In the genomic region with DNA sequence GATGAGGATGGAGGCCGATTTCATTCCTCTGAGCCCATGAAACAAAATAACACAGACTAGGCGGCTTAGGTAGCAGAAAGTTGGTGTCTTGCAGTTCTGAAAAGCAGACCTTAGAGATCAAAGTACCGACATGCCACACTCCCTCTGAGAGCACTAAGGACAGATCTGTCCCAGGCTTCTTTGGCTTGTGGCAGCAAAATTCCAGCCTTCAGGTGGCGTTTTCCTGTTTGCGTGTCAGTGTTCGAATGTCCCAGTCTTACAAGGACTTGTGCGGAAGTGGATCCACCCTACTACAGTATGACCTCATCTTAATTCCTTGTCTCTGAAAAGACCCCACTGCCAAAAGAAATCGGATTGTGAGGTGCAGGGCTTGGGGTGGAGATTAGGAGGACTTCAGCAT, we compare ENCODE assay signal across 11 mouse cellular contexts. TPM values are rescaled to one million over a fixed set of nuclear protein-coding genes. Genes with fewer than 3 reads are reported as not detected.
DNase-seq lines count a peak whose midpoint lies in the region; ATAC-seq and TF ChIP-seq lines count a peak whose summit lies in the region.
"Had no signal": no experiment of that assay in that cellular context is flagged by ENCODE, and none has a peak within 500 bp of the region (broad histone marks: within the 10 kb centered on the region; RNA-seq: fewer than 3 reads in every experiment).

No protein-coding gene starts in this region.

- peak overlapping the region; percentile 43 for H3K4me3 ChIP-seq in left cerebral cortex, adult 2 months
- H3K4me3 ChIP-seq in kidney, embryonic 16.5 days (ENCODE audit: low read length) = no peak overlapping the region
- 0 out of 2 replicates have a peak overlapping the region, but pooled peaks have one; percentile 8 for H3K4me3 ChIP-seq in olfactory bulb, adult 2 months (ENCODE audit: insufficient read depth, low read depth, low read length)
- no peak overlapping the region for H3K4me3 ChIP-seq in forebrain, embryonic 11.5 days (ENCODE audit: low read depth, low read length)
- H3K4me3 ChIP-seq in forebrain, embryonic 13.5 days = no peak overlapping the region
- H3K4me3 ChIP-seq: erythroblast, embryonic 14.5 days had no signal

- H3K27ac ChIP-seq in left cerebral cortex, adult 2 months = peak overlapping the region; percentile 89
- H3K27ac ChIP-seq in kidney, embryonic 16.5 days (ENCODE audit: low read length) = peak overlapping the region; percentile 51; the same call in 1 of the 2 replicates
- peak overlapping the region; percentile 64 for H3K27ac ChIP-seq in olfactory bulb, adult 2 months (ENCODE audit: insufficient read depth, low read depth, low read length)
- H3K27ac ChIP-seq in forebrain, embryonic 11.5 days (ENCODE audit: low read depth, low read length) = no peak overlapping the region
- no peak overlapping the region for H3K27ac ChIP-seq in forebrain, embryonic 13.5 days
- H3K27ac ChIP-seq: liver, embryonic 14.5 days had no signal

- no peaks in the 10 kb centered on the region for H3K36me3 ChIP-seq in kidney, embryonic 16.5 days (ENCODE audit: insufficient read depth, low read length)
- H3K36me3 ChIP-seq in forebrain, embryonic 11.5 days (ENCODE audit: control insufficient read depth, insufficient read depth, low read length) = no peaks in the 10 kb centered on the region
- H3K36me3 ChIP-seq in forebrain, embryonic 13.5 days (ENCODE audit: poor library complexity, severe bottlenecking) = no peaks in the 10 kb centered on the region
- H3K36me3 ChIP-seq: G1E had no signal

- peaks cover 2% of the 10 kb centered on the region; the same call in 1 of the 2 replicates for H3K4me1 ChIP-seq in kidney, embryonic 16.5 days (ENCODE audit: insufficient read depth, low read length)
- peaks cover 3% of the 10 kb centered on the region; the same call in 1 of the 2 replicates for H3K4me1 ChIP-seq in olfactory bulb, adult 2 months (ENCODE audit: control insufficient read depth, insufficient read depth, low read length)
- H3K4me1 ChIP-seq in forebrain, embryonic 11.5 days (replicated peaks; ENCODE audit: control insufficient read depth, insufficient read depth, low read length) = no peaks in the 10 kb centered on the region
- no peaks in the 10 kb centered on the region for H3K4me1 ChIP-seq in forebrain, embryonic 13.5 days

- no peak for DNase-seq in left cerebral cortex, adult 2 months (ENCODE audit: extremely low spot score in 1 of 2, low spot score in 2 of 2)
- DNase-seq in left cerebral cortex, adult 11 months (ENCODE audit: low spot score) = no peak
- peak; percentile 25 to 30 for DNase-seq in heart, postnatal 14 days
- no peak for DNase-seq in forebrain, embryonic 11.5 days (ENCODE audit: low spot score)
- DNase-seq in left cerebral cortex, adult 18-20 months (ENCODE audit: low spot score in 2 of 2) = no peak

- H3K9me3 ChIP-seq in kidney, embryonic 16.5 days (ENCODE audit: low read length) = no peaks in the 10 kb centered on the region
- H3K9me3 ChIP-seq in forebrain, embryonic 11.5 days (ENCODE audit: control insufficient read depth, low read length) = no peaks in the 10 kb centered on the region
- no peaks in the 10 kb centered on the region for H3K9me3 ChIP-seq in forebrain, embryonic 13.5 days (replicated peaks)
- H3K9me3 ChIP-seq: G1E had no signal

- peak; percentile 46; the same call in 1 of the 2 replicates for ATAC-seq in kidney, embryonic 16.5 days (ENCODE audit: low FRiP score, low TSS enrichment)
- ATAC-seq in forebrain, embryonic 11.5 days (replicated peaks; ENCODE audit: low FRiP score) = no peak
- ATAC-seq in forebrain, embryonic 13.5 days = no peak

- intact Hi-C loops in left cerebral cortex, adult 2 months (cut with DNase I) = no loop called here
- intact Hi-C loops in heart, postnatal 14 days (cut with DNase I) = loop anchor here (5.0 kb wide), 1 partner anchor 33 kb away; a partner anchor contains a TSS

- WGBS in kidney, embryonic 16.5 days = 76% methylated on average over 8 of the region's 8 CpGs
- 53% methylated on average over 8 of the region's 8 CpGs for WGBS in olfactory bulb, adult 2 months
- 82% methylated on average over 8 of the region's 8 CpGs for WGBS in forebrain, embryonic 11.5 days
- WGBS in forebrain, embryonic 13.5 days = 79% methylated on average over 8 of the region's 8 CpGs

- H3K9ac ChIP-seq in kidney, embryonic 16.5 days (replicated peaks; ENCODE audit: low read length) = no peak overlapping the region
- no peak overlapping the region for H3K9ac ChIP-seq in forebrain, embryonic 11.5 days (ENCODE audit: low read length)
- H3K9ac ChIP-seq in forebrain, embryonic 13.5 days = no peak overlapping the region
- H3K9ac ChIP-seq: liver, embryonic 14.5 days had no signal

- no peak for TF ChIP-seq POLR2A in olfactory bulb, adult 2 months (IDR thresholded peaks at IDR 0.05; ENCODE audit: insufficient read depth, low read depth, low read length)

- H3K4me2 ChIP-seq in kidney, embryonic 16.5 days (replicated peaks; ENCODE audit: low read depth, low read length) = no peak overlapping the region
- H3K4me2 ChIP-seq in forebrain, embryonic 11.5 days (ENCODE audit: low read depth, low read length, severe bottlenecking) = no peak overlapping the region
- H3K4me2 ChIP-seq in forebrain, embryonic 13.5 days = no peak overlapping the region

- H3K27me3 ChIP-seq in kidney, embryonic 16.5 days (ENCODE audit: insufficient read depth, low read length) = no peaks in the 10 kb centered on the region
- H3K27me3 ChIP-seq in forebrain, embryonic 11.5 days (ENCODE audit: control insufficient read depth, insufficient read depth, low read length) = no peaks in the 10 kb centered on the region
- no peaks in the 10 kb centered on the region for H3K27me3 ChIP-seq in forebrain, embryonic 13.5 days

- peak; percentile 18 for TF ChIP-seq CTCF in left cerebral cortex, adult 2 months (IDR thresholded peaks at IDR 0.05)
- no peak for TF ChIP-seq CTCF in olfactory bulb, adult 2 months (IDR thresholded peaks at IDR 0.05; ENCODE audit: insufficient read depth, low read depth, low read length)

RNA-seq across cellular contexts. Expression of a gene that starts 1.7 kb away (rescaled TPM):
- total RNA-seq in left cerebral cortex, adult 2 months (2021) = 10 to 100 TPM; 53.6 to 53.7 TPM
- under 1 TPM in 1 of 2 experiments, not detected in 1; 0.07 TPM for total RNA-seq in heart, postnatal 14 days (2021)
- polyA plus RNA-seq in kidney, embryonic 16.5 days (2015; fragmentation: Nextera tagmentation; extraction: Ambion mirVana) = 0.05 TPM in 1 of 2 replicates, not detected in the other
- polyA plus RNA-seq in olfactory bulb, adult 2 months (2012; ENCODE audit: insufficient read depth, insufficient read length, low replicate concordance, missing spikeins) = not detected in 2 replicates
- 0.07 and 0.09 TPM in 2 replicates for polyA plus RNA-seq in forebrain, embryonic 11.5 days (2014; fragmentation: Nextera tagmentation; extraction: Ambion mirVana)
- 0.44 and 0.49 TPM in 2 replicates for polyA plus RNA-seq in forebrain, embryonic 13.5 days (2015; fragmentation: Nextera tagmentation; extraction: Ambion mirVana)
- 10 to 100 TPM; 45.4 to 47.9 TPM for total RNA-seq in left cerebral cortex, adult 18-20 months (2021)
- total RNA-seq: G1E had no signal
- polyA plus RNA-seq: erythroblast, embryonic 14.5 days; G1E; liver, embryonic 14.5 days had no signal

RNA-seq across cellular contexts. Expression of a gene that starts 20.6 kb away (rescaled TPM):
- 1 to 10 TPM; 1.9 to 2.5 TPM for total RNA-seq in left cerebral cortex, adult 2 months (2021)
- total RNA-seq in heart, postnatal 14 days (2021) = 1 to 10 TPM; 2.1 to 2.2 TPM
- 5.2 and 8.3 TPM in 2 replicates for polyA plus RNA-seq in kidney, embryonic 16.5 days (2015; fragmentation: Nextera tagmentation; extraction: Ambion mirVana)
- polyA plus RNA-seq in olfactory bulb, adult 2 months (2012; ENCODE audit: insufficient read depth, insufficient read length, low replicate concordance, missing spikeins) = not detected in 2 replicates
- 9.0 and 10.0 TPM in 2 replicates for polyA plus RNA-seq in forebrain, embryonic 11.5 days (2014; fragmentation: Nextera tagmentation; extraction: Ambion mirVana)
- polyA plus RNA-seq in forebrain, embryonic 13.5 days (2015; fragmentation: Nextera tagmentation; extraction: Ambion mirVana) = 9.5 and 12.6 TPM in 2 replicates
- total RNA-seq in left cerebral cortex, adult 18-20 months (2021) = 1 to 10 TPM; 2.0 to 2.2 TPM

RNA-seq across cellular contexts. Expression of a gene that starts 32.8 kb away (rescaled TPM):
- total RNA-seq in left cerebral cortex, adult 2 months (2021) = 1 to 10 TPM; 8.0 to 9.5 TPM
- total RNA-seq in heart, postnatal 14 days (2021) = 10 to 100 TPM; 41.0 to 44.1 TPM
- polyA plus RNA-seq in kidney, embryonic 16.5 days (2015; fragmentation: Nextera tagmentation; extraction: Ambion mirVana) = 20.1 and 23.8 TPM in 2 replicates
- not detected in 2 replicates for polyA plus RNA-seq in olfactory bulb, adult 2 months (2012; ENCODE audit: insufficient read depth, insufficient read length, low replicate concordance, missing spikeins)
- 6.6 and 7.0 TPM in 2 replicates for polyA plus RNA-seq in forebrain, embryonic 11.5 days (2014; fragmentation: Nextera tagmentation; extraction: Ambion mirVana)
- 3.1 and 4.2 TPM in 2 replicates for polyA plus RNA-seq in forebrain, embryonic 13.5 days (2015; fragmentation: Nextera tagmentation; extraction: Ambion mirVana)
- 1 to 10 TPM; 4.9 to 7.2 TPM for total RNA-seq in left cerebral cortex, adult 18-20 months (2021)
- polyA plus RNA-seq: G1E had no signal

Comparison
In these comparisons a context has a peak if more than half of its experiments do, and no peak if none do; other contexts are left out.
1. DNase-seq: peak in heart, postnatal 14 days (2 of 2); none in left cerebral cortex, adult 2 months (0 of 2), left cerebral cortex, adult 11 months (single experiment), forebrain, embryonic 11.5 days (single experiment) and left cerebral cortex, adult 18-20 months (0 of 2).
2. H3K27ac ChIP-seq: peak in left cerebral cortex, adult 2 months (single experiment), kidney, embryonic 16.5 days (single experiment) and olfactory bulb, adult 2 months (single experiment); none in forebrain, embryonic 11.5 days (single experiment) and forebrain, embryonic 13.5 days (single experiment).
3. H3K4me3 ChIP-seq: peak in left cerebral cortex, adult 2 months (single experiment) and olfactory bulb, adult 2 months (single experiment); none in kidney, embryonic 16.5 days (single experiment), forebrain, embryonic 11.5 days (single experiment) and forebrain, embryonic 13.5 days (single experiment).